Mouse (Mus musculus) MN1 (cell line): ENCODE results near the gene Rhoq.
A peak's percentile ranks its signal among the peaks of the same experiment; 100 is the strongest.

ENCODE experiments used
- DNase-seq: peaks from one replicate; pipeline ENCODE4 v3.0.0-alpha.2; 2016; ENCODE audit warnings: low spot score

Rhoq gene

DNA sequence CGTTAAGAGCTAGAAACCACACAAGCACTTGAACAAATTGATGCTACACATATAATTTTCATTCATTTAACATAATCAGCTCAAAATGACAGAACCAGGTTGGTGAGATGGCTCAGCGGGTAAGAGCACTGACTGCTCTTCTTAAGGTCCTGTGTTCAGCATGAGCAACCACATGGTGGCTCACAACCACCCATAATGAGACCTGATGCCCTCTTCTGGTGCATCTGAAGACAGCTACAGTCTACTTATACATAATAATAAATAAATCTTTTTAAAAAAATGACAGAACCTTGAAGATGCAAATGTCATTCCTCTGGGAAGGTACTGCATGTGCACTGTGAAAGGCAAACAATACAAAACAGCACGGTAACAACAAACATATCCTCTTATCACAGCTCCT lies 46.1 kb downstream of the Rhoq start:
- DNase-seq, result no peak

DNA sequence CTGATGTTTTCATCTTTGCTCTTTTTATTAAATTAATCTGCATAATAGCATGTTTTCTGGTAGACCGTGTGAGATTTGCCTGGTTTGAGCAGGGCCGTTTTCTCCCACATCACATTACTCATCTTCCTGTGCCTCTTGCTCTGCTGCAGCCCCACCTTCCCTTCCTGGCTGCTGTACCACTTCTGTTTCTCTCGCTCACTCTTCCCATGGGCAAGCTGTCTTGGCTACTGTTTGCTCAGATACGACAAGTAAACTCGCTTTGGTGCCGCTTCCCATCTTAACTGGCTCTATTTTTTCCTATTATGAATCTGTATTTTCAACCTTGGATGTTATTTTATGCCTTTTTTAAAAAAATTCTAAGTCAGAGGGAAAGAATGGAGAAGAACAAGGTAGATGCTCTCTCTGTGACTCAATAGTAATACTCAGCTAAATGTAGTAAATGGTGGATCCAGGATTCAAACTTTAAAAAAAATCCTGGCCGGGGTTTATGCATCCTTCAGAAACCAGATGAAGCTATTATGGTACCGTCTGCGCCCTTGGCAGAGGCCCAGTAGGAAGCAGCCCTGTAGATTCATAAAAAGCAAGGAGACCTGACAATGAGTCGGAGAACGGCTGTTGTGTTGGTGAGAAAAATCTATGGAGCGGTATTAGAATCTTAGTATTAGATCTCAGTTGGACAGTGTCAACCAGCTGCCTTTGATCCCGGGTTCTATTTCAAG lies 48.6 kb downstream of the Rhoq start:
- peak; percentile 66 for DNase-seq

DNA sequence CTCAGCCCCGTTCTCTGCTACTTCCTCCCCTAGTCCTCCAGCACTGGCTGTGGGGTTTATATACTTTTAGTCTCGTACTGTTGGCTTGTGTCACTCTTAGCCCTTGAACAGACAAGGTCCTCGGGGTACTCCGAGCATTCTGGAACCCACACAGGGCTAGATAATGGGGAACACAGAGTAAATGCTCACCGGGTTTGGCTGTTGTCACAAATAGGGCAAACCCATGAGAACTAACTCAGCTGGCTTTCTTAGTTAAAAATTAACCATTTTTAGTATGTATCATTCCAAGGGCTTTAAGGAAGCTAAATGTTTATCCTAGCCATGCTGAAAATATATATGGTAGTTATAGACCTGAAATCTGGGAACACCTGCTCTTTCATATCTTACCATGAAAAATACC lies 56.8 kb downstream of the Rhoq start:
- DNase-seq, result no peak

DNA sequence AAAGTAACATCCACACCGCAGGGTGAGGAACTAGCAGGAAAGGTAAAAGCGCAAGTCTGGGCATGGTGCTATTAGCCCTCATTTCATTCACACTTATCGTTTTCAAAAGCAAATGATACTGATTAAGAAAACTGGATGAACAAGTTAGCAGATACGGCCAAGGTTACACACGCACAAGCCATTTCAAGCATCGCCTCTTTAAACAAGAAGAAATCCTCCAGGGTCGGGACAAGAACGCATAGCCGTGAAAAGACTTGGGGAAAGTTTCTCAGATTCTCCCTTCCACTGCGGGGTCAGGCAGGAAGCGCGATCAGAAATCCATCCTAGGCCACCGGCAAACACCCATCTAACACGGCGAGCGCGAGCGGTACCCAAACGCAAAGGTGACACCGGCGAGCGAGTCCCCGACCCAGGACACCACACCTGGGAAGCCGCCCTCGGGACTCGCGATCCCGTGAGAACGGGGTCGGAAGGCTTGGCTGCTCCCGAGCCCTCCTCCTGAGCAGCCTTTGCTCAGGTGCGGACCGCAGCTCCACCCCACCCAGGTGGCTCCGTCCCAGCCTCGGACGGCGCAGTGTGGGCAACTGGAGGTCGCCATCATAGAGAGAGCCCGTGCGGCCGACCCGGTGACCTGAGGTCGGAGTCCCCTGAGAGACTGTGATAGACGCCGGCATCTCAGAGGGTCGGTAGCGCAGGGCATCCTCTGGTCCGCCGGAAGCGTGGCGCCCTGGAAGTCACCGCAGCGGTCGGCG lies 61.8 kb downstream of the Rhoq start:
- peak; percentile 28 for DNase-seq

DNA sequence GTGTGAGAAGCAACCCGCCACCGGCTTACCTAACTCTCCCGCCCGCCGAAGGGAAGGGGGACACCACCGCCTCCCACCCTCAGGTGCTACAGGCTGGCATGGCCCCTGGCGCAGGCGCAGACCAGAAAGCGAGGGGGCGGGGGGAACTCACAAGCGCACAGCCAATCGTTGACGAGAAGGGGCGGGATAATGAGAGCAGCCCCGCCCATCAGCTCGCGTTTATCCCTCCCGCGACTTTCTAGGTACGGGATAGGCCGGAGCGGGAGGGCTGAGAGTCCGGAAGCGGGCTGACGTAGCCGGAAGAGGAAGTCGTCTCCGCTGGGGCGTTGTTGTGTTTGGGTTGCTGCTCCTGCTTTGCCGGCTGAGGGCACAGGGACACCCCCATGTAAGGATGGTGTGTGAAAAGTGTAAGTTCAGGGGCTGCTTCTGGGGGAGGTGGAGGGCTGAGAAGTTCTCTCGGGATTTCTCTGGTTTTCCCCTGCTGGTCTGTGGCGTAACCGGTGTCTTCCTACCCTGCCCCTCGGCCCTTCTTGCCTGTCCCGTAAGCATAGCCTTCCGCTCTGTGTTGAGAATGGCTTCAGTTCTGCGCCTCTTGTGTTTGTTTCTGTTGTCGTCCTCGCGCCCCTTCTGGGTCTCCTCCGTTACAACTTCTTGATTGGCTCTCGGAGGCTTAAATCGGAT lies 62.5 kb downstream of the Rhoq start, which contains the start of the genes Pigf and Cript:
TSS of gene Pigf (minus strand) at position 138 of the 681 bp plus-strand sequence.
TSS of gene Cript (plus strand) at position 282 of the 681 bp plus-strand sequence.
- DNase-seq, result peak; percentile 94

DNA sequence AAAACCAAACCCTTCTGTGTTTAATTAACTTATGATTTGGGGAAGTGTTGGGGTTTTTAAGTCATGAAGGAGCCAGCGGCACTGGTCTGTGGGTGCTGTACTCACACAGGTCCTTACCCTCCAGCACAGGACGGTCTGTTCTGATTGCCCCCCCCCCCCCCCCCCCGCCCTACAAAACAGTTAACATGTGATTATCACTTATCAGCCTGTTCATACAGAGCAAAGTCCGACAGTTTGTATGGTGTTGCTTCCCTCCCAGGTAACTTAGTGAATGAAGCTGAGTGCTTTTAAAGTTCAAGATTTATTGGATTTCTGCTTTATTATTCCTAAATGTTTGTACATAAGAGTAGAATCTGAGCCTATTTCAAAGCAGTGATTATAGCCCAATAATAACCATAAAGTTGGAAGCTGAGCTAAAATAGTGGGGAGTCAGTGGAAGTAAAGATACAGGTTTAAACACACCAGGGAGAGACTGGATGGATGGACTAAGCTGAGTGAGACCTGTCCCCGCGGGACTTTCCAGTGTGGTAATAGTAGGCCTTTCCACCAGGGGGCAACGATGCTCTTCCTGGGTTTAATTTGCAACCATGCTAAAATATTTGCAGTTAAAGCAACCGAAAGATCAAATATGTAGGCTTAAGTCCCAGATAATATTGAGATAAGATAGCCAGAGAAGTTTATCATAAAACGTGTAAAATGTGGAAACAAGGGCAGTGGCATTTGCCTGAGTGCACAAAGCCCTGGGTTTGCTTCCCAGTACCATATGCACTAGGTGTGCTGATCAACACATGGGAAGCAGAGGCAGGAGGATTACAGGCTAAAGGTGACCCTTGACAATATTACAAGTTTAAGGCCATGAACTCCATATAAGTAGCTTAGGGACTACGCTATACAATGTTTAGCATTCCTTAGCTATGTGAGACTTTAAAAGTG lies 73.5 kb downstream of the Rhoq start:
- peak; percentile 56 for DNase-seq

DNA sequence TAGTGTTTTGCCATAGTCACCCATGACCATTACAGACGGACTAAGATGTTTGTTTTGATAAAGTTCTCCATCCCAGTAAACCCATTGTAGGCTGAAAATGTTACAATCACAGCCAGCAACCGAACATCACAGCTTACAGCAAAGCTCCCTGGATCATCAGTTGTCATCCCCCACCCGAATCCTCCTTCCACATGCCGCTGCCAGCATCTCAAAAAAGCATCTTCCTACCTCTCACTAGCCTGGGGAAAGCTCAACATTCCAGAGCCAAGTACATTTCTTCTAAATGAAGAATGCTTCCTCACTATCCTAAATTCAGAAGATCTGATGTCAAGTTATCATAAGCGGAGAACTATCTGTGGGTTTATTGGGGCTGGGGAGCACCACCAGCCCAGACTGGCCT lies 75.6 kb downstream of the Rhoq start:
- DNase-seq, result no peak

DNA sequence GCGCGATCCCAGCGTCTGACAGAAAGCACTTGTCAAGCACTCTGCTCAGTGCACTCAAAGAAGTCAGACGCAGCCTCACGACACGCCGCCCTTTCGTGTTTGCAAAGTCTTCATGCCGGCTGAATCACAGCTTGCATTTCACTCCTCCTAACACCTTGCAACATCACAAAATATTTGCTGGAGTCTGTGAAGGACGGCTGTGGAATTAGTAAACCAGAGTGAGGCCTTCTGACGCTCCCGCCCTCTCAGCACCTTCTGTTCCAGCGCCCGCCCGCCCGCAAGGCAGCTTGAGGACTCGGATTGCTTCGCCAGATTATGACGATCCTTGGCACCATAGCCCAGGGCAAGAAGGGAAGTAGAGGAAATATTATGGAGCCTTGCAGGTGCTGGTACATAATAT lies 78.9 kb downstream of the Rhoq start:
- no peak for DNase-seq

DNA sequence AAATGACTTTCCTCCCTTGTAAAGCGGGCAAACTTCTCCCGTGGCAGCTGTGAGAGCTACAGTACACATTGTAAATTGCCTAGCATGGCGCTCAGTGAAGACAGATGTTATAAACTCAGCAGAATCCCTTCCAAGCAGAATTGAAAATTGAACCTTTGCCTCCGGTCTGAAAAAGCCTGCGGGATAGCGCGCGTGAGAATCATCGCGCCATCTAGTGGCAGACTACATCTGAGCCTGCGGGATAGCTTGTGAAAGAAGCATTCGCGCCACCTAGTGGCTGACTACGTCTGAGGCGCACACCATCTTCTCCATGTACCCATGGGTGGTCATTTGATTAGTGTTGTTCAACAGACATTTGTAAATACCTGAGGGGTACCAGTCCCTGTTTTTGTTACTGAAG lies 81.5 kb downstream of the Rhoq start:
- peak; percentile 86 for DNase-seq

DNA sequence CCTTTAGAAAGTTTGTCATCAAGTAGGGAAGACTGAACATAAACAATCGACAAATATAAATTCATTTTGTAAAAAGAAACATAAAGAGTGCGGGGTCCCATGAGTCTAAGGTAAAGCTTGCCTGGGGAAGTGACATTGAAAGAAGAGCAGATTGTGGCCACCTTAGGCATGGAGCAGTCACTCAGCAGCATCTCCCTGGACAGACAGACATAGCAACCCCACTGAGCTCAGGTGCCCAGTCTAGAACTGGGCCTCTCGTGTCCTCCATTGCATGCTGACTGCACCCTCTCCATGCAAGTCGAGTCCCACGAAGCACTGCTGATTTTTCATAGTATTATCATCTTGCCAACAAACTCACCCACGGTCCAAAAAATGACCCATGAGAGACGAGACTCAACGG lies 81.9 kb downstream of the Rhoq start:
- DNase-seq, result no peak
